Mouse (Mus musculus) thymus, adult 2 months (tissue): Measurements from ENCODE around the gene Gtpbp1.

Experiments
- CTCF ChIP-seq: fragments of 200-500 bp; IDR thresholded peaks from 2 replicates; pipeline ENCODE4 v1.5.1; 2012; ENCODE audit warnings: mild to moderate bottlenecking, control low read depth, low read length, moderate library complexity, borderline replicate concordance; ENCODE audit not compliant: control insufficient read depth, poor library complexity, insufficient read depth; ENCODE audit errors: extremely low read depth
- POLR2A ChIP-seq: fragments of 200-500 bp; IDR thresholded peaks from 2 replicates; pipeline ENCODE4 v1.6.1; 2012; ENCODE audit warnings: mild to moderate bottlenecking, low read length, control low read depth, moderate library complexity; ENCODE audit not compliant: control insufficient read depth, poor library complexity, insufficient read depth; ENCODE audit errors: extremely low read depth

DNA sequence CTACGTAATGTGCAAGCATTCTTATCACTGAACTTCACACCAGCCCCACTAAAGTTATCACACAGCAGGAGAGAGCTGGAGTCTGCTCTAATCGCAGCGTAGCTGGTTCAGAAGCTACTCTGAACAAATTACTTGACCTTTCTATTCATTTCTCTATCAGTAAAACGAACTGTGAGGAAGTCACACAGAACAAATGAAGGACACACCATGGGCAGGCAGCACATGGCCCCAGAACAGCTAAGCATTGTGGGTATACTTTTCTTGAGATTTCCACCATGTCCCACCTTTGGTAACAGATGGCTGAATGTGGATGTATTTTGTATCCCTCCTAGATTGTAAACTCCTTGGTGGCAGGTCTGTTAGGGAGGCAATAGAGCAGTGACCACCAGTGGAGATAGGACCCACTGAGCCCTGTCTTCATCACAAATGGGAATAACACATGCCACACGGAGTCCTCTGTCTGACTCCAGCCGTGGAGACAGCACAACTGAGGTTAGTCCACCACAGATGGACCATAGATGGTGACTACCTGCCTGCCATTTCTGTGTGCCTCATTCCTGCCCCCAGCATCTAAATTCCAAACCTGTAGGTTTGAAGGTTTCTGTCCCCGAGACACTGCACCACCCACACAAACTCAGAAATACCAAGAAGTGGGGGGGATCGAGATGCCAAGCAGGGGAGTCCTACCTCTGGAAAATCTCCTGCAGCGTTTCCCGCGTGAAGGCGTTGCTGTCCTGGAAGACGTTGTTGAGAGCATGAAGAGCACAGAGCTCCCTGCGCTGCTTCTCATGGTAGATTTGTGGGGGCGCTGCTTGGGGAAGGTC is 4.4 kb upstream of the Gtpbp1 start:
- TF ChIP-seq POLR2A = no peak
- TF ChIP-seq CTCF = no peak
